In the genomic region with DNA sequence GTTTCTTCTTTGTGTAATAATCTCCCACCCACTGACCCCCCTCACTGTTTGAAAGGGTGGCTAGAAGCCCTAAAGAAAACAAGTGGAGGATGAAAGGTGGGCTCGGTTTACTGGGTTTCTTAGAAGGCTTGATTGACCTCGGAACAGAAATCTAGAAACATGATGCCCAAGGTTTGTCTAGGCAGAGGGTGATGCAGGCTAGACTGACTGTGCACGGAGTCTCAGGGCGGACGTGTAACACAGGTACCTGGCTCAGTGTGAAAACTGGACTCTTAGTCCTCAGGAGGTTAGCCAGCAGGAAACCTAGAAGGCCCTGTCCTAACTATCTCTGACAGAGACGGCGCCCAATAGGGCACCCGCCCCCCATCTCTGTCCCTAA, we compare ENCODE assay signal across 9 mouse cellular contexts.
DNase-seq lines count a peak whose midpoint lies in the region; ATAC-seq and TF ChIP-seq lines count a peak whose summit lies in the region.
"Had no signal": no experiment of that assay in that cellular context is flagged by ENCODE, and none has a peak within 500 bp of the region (broad histone marks: within the 10 kb centered on the region; RNA-seq: fewer than 3 reads in every experiment).

No protein-coding gene starts in this region.

- peak overlapping the region; percentile 45 for H3K4me3 ChIP-seq in forebrain, embryonic 10.5 days
- H3K4me3 ChIP-seq in forebrain, embryonic 11.5 days (ENCODE audit: low read depth, low read length) = no peak overlapping the region
- peak overlapping the region; percentile 45 for H3K4me3 ChIP-seq in lung, embryonic 14.5 days (ENCODE audit: low read depth, low read length)
- no peak overlapping the region for H3K4me3 ChIP-seq in lung, adult 2 months (replicated peaks; ENCODE audit: extremely low read depth, low read depth, low read length)
- peak overlapping the region; percentile 12; the same call in 1 of the 2 replicates for H3K4me3 ChIP-seq in hindbrain, embryonic 15.5 days
- H3K4me3 ChIP-seq in neural tube, embryonic 13.5 days = peak overlapping the region; percentile 35

- 6% methylated on average over 8 of the region's 8 CpGs for WGBS in forebrain, embryonic 10.5 days
- WGBS in forebrain, embryonic 11.5 days = 6% methylated on average over 8 of the region's 8 CpGs
- WGBS in lung, embryonic 14.5 days = 11% methylated on average over 8 of the region's 8 CpGs
- 27% methylated on average over 8 of the region's 8 CpGs for WGBS in lung, adult 2 months
- WGBS in hindbrain, embryonic 15.5 days = 13% methylated on average over 8 of the region's 8 CpGs
- WGBS in neural tube, embryonic 13.5 days = 15% methylated on average over 8 of the region's 8 CpGs

- TF ChIP-seq CTCF in lung, embryonic 14.5 days (IDR thresholded peaks at IDR 0.05; ENCODE audit: low read depth) = no peak
- no peak for TF ChIP-seq CTCF in lung, adult 2 months (IDR thresholded peaks at IDR 0.05; ENCODE audit: insufficient read depth, low read length)

- H3K9ac ChIP-seq in forebrain, embryonic 11.5 days (ENCODE audit: low read length) = no peak overlapping the region
- peak overlapping the region; percentile 60; the same call in 1 of the 2 replicates for H3K9ac ChIP-seq in lung, embryonic 14.5 days
- no peak overlapping the region for H3K9ac ChIP-seq in hindbrain, embryonic 15.5 days
- H3K9ac ChIP-seq in neural tube, embryonic 13.5 days = peak overlapping the region; percentile 59; the same call in 1 of the 2 replicates

- H3K27ac ChIP-seq in forebrain, embryonic 10.5 days = no peak overlapping the region
- no peak overlapping the region for H3K27ac ChIP-seq in forebrain, embryonic 11.5 days (ENCODE audit: low read depth, low read length)
- no peak overlapping the region for H3K27ac ChIP-seq in lung, embryonic 14.5 days (ENCODE audit: low read depth)
- H3K27ac ChIP-seq in hindbrain, embryonic 15.5 days (replicated peaks) = no peak overlapping the region
- peak overlapping the region; percentile 9; the same call in 1 of the 2 replicates for H3K27ac ChIP-seq in neural tube, embryonic 13.5 days (replicated peaks)

- peaks cover 100% of the 10 kb centered on the region for H3K27me3 ChIP-seq in forebrain, embryonic 10.5 days (ENCODE audit: poor library complexity, severe bottlenecking)
- H3K27me3 ChIP-seq in forebrain, embryonic 11.5 days (ENCODE audit: control insufficient read depth, insufficient read depth, low read length) = peaks cover 80% of the 10 kb centered on the region
- peaks cover 80% of the 10 kb centered on the region for H3K27me3 ChIP-seq in lung, embryonic 14.5 days (ENCODE audit: insufficient read depth, low read length)
- peaks cover 76% of the 10 kb centered on the region for H3K27me3 ChIP-seq in hindbrain, embryonic 15.5 days
- peaks cover 98% of the 10 kb centered on the region for H3K27me3 ChIP-seq in neural tube, embryonic 13.5 days

- peaks cover 90% of the 10 kb centered on the region for H3K4me1 ChIP-seq in forebrain, embryonic 10.5 days
- H3K4me1 ChIP-seq in forebrain, embryonic 11.5 days (replicated peaks; ENCODE audit: control insufficient read depth, insufficient read depth, low read length) = peaks cover 19% of the 10 kb centered on the region
- peaks cover 5% of the 10 kb centered on the region; the same call in 1 of the 2 replicates for H3K4me1 ChIP-seq in lung, embryonic 14.5 days (ENCODE audit: insufficient read depth)
- H3K4me1 ChIP-seq in lung, adult 2 months (ENCODE audit: control insufficient read depth, insufficient read depth, low read length) = peaks cover 6% of the 10 kb centered on the region; the same call in 1 of the 2 replicates
- H3K4me1 ChIP-seq in hindbrain, embryonic 15.5 days (replicated peaks) = peaks cover 39% of the 10 kb centered on the region
- H3K4me1 ChIP-seq in neural tube, embryonic 13.5 days (replicated peaks) = peaks cover 57% of the 10 kb centered on the region

- DNase-seq in forebrain, embryonic 10.5 days (ENCODE audit: extremely low spot score, low spot score) = peak; percentile 37
- DNase-seq in forebrain, embryonic 11.5 days (ENCODE audit: low spot score) = no peak
- no peak for DNase-seq in lung, embryonic 14.5 days
- no peak for DNase-seq in lung, adult 2 months
- DNase-seq in adrenal gland, postnatal 14 days = no peak
- DNase-seq in urinary bladder, postnatal 10 days (ENCODE audit: low spot score) = no peak
- DNase-seq: gastrocnemius, postnatal 25 days had no signal

- TF ChIP-seq POLR2A in lung, adult 2 months (IDR thresholded peaks at IDR 0.05; ENCODE audit: borderline replicate concordance, extremely low read depth, low read depth, low read length) = no peak

- no peak overlapping the region for H3K4me2 ChIP-seq in forebrain, embryonic 11.5 days (ENCODE audit: low read depth, low read length, severe bottlenecking)
- peak overlapping the region; percentile 57 for H3K4me2 ChIP-seq in lung, embryonic 14.5 days
- H3K4me2 ChIP-seq in hindbrain, embryonic 15.5 days = no peak overlapping the region
- peak overlapping the region; percentile 43 for H3K4me2 ChIP-seq in neural tube, embryonic 13.5 days

- ATAC-seq in forebrain, embryonic 11.5 days (replicated peaks; ENCODE audit: low FRiP score) = no peak
- ATAC-seq in lung, embryonic 14.5 days (ENCODE audit: insufficient read depth) = no peak
- ATAC-seq in hindbrain, embryonic 15.5 days (ENCODE audit: low FRiP score, low read depth) = no peak
- ATAC-seq in neural tube, embryonic 13.5 days (ENCODE audit: low read depth) = no peak

- H3K9me3 ChIP-seq in forebrain, embryonic 10.5 days = no peaks in the 10 kb centered on the region
- H3K9me3 ChIP-seq in forebrain, embryonic 11.5 days (ENCODE audit: control insufficient read depth, low read length) = no peaks in the 10 kb centered on the region
- H3K9me3 ChIP-seq in lung, embryonic 14.5 days (ENCODE audit: low read depth, low read length) = no peaks in the 10 kb centered on the region
- no peaks in the 10 kb centered on the region for H3K9me3 ChIP-seq in hindbrain, embryonic 15.5 days
- H3K9me3 ChIP-seq in neural tube, embryonic 13.5 days = no peaks in the 10 kb centered on the region

- no peaks in the 10 kb centered on the region for H3K36me3 ChIP-seq in forebrain, embryonic 10.5 days (replicated peaks)
- H3K36me3 ChIP-seq in forebrain, embryonic 11.5 days (ENCODE audit: control insufficient read depth, insufficient read depth, low read length) = no peaks in the 10 kb centered on the region
- no peaks in the 10 kb centered on the region for H3K36me3 ChIP-seq in lung, embryonic 14.5 days (ENCODE audit: insufficient read depth)
- H3K36me3 ChIP-seq in hindbrain, embryonic 15.5 days = no peaks in the 10 kb centered on the region
- no peaks in the 10 kb centered on the region for H3K36me3 ChIP-seq in neural tube, embryonic 13.5 days

Comparison
In these comparisons a context has a peak if more than half of its experiments do, and no peak if none do; other contexts are left out.
1. H3K4me3 ChIP-seq: peak in forebrain, embryonic 10.5 days (single experiment), lung, embryonic 14.5 days (single experiment), hindbrain, embryonic 15.5 days (single experiment) and neural tube, embryonic 13.5 days (single experiment); none in forebrain, embryonic 11.5 days (single experiment) and lung, adult 2 months (single experiment).
2. H3K4me2 ChIP-seq: peak in lung, embryonic 14.5 days (single experiment) and neural tube, embryonic 13.5 days (single experiment); none in forebrain, embryonic 11.5 days (single experiment) and hindbrain, embryonic 15.5 days (single experiment).
3. H3K9ac ChIP-seq: peak in lung, embryonic 14.5 days (single experiment) and neural tube, embryonic 13.5 days (single experiment); none in forebrain, embryonic 11.5 days (single experiment) and hindbrain, embryonic 15.5 days (single experiment).